Mouse (Mus musculus): ENCODE measurements at regions not wholly inside any gene's neighbourhood (a gene's known extent, or its start where the extent isn't known, plus 50 kb on each side); places are given as distances from the start of the nearest gene placed in this dataset.
A peak's percentile ranks its signal among the peaks of the same experiment; 100 is the strongest.

GRCm38 (mm10) chr5:131377136-131377535 is 68.8 kb upstream of the Galnt17 start:
- peak; percentile 5 for DNase-seq (ENCODE audit: low spot score)

DNA sequence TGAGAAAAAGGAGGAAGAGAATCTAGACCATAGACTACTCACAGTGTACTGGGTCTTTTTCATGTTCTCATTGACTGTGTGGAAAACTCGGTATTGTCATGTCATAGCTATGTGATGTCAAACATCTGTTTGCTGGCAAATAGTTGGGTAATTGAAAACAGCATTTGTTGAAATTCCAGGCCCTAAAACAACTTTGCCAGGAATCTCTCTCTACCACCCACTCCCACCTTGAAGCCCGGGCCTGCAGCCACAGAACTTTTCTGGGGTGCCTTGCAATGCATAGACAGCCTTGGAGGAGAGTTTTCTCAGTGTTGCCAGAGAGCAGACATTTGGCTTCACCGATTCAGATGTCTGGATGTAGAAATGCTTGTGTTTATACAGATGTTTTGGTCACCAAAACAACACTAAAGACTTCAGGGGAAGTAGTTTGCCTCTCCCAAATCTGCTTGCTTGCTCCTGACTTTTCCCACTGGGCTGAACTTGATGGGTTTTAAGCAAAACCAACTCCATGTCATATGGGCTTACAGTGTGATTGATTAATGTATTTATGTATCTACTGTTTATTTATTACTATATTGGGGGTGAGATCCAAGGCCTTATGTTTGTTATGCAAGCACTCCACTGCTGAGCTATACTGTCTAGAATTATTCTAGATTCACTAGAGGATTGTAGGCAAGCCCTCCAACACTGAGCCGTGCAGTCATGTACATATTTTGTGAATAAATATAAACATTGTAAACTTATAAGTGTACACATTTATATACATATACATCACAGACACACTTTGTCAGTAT is 63.2 kb upstream of the Galnt17 start:
- DNase-seq (ENCODE audit: low spot score) = peak; percentile 13

DNA sequence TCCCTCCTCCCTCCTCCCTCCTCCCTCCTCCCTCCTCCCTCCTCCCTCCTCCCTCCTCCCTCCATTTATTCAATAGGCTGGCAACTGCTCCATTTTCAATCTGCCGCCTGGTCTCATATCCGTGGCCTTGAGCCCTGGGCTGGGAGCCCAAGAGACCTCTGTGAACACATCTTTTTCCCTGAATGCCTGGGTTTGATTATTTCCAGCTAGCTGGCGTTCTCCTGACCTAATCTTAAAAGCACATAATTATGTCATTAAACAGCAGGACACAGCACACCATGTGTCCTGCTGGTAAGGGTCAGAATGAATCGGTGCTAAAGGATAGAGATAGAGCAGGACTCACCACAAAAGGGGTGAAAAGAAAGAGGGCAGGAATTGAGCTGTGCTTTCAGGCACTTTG is 59.2 kb upstream of the Galnt17 start:
- DNase-seq (ENCODE audit: low spot score) = no peak

DNA sequence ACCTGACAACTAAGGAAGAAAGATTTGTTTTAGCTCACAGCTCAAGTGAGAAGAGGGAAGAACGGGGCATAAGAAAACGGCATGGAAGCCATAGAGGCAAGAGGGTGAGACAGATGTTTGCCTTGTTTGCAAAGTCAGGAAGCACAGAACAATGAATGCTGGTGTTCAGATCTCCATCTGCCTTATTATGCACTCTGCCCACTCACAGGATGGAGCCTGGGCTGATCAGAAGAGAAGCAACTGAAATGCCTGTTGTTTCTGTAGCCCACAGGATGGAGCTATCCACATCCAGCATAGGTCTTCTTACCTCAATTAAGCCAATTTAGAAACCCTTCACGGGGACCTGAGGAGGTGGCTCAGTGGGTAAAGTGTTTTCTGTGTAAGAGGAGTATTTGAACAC is 51.5 kb upstream of the Galnt17 start:
- no peak for DNase-seq (ENCODE audit: low spot score)
